Mouse (Mus musculus): Measurements from ENCODE around the gene Snca.

- TF ChIP-seq CTCF (IDR thresholded peaks at IDR 0.05) (no peak), EP300 (IDR thresholded peaks at IDR 0.05) (no peak)
Observed at GRCm38 (mm10) chr6:60851690-60852089, 22.0 kb upstream of the Snca start.
